Mouse (Mus musculus): Measurements from ENCODE around the gene Cela3b.
A peak's percentile ranks its signal among the peaks of the same experiment; 100 is the strongest.

The Cela3b gene

DNA sequence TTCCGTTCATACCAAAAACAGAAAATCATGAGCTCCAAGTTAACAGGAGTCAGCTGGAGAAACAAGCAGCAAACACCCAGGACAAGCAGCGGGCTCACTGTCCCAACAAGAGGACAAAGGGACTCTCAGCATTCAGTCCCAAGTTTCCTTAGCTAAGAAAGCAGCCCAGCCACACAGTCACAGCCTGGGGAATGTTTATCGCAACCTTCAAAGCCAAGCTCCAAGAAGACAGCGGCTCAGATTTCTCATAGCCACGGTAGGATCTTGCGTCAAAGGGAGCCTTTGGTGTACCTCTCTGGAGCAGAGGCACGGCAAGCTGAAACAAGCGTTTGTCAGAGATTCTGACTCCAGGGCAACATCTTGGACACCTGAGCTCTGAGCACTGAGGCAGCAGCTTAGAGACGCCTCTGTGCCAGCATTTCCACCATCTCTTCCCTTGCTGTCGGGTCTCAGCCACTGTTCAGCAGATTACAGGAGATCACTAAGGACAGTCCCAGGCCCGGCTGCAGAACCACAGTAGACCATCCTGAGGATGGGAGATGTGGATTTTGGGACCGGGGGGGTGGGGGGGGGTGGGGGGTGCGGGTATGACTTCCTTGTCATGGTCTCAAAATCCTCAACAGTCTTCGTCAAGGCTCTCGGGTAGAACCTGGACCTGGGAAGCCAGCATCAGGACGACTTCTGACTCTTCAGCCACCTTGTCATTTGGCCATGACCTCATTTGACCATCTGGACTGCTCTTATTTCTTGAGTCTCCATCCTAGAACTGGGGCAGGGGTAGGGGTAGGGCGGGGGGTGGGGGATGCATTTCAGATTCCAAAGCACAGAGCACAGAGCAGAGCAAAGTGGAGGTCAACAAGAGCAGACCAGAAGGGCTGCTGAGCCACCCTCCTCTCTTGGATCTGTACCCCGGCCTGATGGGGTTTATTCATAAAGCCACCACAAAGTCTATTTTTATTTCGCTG is 54.7 kb downstream of the Cela3b start:
- peak; percentile 68 for DNase-seq (ENCODE audit: extremely low read depth, low read depth, low spot score)

DNA sequence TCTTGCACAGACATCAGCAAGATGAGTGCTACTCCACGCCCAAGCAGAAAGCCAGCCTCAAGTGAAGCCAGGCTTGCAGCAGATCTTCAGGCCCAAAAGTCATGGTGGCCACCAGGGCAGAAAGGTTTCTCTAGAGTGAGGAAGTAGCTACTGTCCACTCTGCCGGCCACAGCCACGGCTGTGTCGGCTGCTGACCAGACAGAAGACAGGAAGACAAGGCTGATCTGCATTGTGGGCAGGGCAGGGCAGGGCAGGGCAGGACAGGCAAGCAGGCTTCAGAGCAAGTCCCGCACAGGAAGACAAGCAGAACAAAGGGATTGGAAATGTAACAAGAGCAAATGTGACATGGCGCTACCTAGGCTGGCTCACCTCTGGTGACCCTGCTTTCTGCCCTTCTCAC is 56.6 kb downstream of the Cela3b start:
- no peak for DNase-seq (ENCODE audit: extremely low read depth, low read depth, low spot score)

DNA sequence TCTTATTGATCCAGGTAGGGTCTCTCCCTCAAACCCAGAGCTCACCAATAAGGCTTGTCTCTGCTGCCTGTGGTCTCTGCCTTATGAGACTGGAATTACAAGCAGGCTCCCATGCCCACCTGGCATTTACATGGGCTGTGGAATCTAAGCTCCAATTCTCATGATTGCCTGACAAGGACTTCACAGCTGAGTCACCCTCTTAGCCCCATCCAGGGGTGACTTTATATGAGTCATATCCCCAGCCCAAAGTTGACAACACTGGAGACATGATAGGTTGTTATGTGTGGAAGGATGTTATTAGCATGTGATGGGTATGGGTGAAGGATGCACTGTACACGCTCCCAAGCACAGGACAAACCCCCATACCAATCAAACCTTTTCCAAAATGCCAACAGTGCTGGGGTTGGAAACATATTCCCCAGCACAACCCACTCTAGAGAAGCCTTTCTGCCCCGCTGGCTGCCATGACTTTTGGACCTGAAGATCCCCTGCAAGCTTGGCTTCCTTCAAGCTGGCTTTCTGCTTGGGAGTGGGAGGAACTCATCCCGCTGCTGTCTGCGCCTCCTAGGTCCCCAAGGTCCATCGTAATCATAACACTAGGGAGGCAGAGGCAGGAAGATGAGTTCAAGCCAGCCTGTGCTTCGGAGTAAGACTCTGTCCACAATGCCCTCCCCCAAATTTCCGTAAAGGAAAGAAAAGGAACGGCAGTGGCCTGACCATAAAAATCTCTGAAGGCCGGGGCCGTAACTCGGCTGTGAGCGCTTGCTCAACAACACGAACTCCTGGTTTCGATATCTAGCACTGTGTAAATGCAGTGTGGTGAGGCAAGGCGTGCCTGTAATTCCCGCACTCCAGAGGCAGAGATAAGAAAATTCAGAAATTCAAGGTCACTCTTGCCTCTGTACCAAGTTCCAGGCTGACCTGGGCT is 58.5 kb downstream of the Cela3b start:
- DNase-seq (ENCODE audit: extremely low read depth, low read depth, low spot score) = no peak
